Mouse (Mus musculus): ENCODE measurements around the gene Sh3gl3.
A peak's percentile ranks its signal among the peaks of the same experiment; 100 is the strongest.

The Sh3gl3 gene

DNA sequence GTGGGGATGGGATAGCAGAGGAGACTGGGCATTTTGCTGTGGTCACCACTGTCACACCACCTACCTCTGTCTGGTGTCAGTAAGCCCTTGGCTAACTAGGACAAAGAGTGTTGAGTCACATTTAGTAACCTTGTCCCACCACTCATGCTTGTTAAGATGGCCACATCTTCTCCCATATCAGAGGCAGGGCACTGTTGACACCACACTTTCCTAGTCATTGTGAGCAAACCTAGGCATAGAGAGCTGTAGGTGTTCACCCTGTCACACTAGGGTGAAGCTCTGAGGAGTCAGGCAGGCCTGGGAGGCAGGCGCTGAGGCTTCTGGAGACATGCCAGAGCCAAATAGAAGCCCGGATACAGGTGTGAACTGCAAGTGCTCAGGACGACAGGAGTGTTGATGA lies at the start of gene Sh3gl3:
Sh3gl3 (plus strand) TSS at position 301 of the 400 bp plus-strand sequence.
- DNase-seq (ENCODE audit: extremely low read depth, low read depth, low spot score), result no peak

DNA sequence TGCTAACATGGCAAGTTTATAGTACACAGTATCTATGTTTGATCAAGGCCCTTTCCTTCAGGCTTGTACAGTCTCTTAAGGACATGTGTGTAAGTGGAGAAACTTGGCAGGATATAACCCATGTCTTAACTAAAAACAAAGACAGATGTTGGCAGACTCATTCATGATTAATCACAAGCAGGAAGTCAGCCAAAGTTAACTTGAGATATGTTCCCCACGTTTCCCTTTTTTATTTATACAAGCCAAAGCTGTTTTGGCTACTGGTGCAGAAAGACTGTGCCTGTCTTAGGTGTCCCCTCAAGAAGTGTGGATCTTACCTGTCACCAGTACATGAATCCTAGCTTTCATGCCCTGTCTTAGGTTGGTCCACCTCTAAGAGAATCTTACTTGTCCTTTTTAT lies 35.4 kb upstream of the Sh3gl3 start:
- DNase-seq (ENCODE audit: extremely low read depth, low read depth, low spot score), result peak; percentile 8

DNA sequence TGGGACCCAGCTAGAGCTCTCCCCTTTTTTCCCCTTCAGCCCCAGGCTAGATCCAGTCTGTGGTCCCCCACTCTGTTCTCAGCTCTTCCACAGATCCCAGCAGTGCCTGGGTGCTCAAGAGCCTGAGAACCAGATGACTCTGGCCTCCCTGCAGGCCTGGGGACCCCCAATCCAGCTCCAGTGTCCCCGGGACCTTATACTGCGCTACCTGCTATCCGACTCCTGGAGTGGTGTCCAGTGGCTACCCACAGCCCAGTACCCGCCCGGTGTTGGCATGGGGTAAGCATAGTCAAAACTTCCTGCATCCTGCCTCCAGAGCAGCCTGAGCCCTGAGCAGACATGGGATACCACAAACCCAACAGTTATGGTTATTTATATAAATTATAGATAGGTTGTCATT lies 26.5 kb upstream of the Sh3gl3 start:
- no peak for DNase-seq (ENCODE audit: extremely low read depth, low read depth, low spot score)

DNA sequence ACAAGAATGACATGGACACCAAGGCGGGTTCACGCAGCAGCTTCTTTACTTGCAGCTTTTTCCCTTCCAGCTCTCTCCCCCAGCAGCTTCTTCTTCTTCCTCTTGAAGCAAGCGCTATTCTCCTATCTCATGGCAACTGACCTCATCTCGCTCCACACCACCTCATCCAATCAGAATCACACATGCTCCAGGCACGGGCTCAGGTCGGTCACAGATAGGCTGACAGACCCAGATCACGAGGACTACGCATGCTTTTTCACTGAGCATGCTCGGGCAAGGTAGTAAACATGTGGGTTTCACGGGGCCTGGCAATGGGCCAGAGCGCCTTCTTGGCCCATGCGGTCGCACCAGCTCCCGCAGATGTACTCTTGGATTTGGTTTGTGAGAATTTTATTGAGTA lies 9.0 kb upstream of the Sh3gl3 start:
- no peak for DNase-seq (ENCODE audit: extremely low read depth, low read depth, low spot score)

DNA sequence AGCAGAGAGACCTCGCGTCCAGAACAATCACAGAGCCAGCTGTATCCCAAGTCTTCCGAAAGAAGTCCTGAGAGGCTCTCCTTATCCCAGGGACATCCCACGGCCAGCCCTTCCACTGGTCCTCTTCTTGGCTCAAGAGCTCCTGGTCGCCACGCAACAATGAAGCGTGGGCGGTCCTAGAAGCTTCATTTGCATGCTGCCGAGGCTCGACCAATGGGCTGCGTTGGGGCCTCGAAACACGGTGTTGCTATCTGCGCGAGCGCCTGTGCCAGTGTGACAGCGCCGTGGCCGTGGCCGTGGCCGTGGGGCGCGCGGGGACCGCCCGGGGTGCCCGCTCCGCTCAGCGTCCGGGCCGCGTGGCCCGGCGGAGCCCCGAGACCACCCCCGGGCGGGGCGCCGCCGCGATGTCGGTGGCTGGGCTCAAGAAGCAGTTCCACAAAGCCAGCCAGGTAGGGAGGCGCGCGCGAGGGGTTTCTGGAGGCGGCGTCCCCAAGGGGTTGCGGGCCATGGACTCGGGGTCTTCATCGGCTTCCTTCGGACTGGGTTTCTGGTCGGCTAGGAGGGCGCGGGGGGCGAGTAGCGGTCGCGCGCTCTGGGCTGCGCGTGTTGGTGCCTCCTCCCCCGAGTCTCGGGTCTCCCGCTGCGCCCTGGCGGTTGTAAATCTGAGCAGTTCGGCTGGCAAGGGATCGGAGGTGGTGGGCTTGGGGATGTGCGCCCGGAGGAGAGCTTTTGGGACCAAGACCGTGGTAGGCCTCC lies 1.1 kb downstream of the Sh3gl3 start:
- no peak for DNase-seq (ENCODE audit: extremely low read depth, low read depth, low spot score)

DNA sequence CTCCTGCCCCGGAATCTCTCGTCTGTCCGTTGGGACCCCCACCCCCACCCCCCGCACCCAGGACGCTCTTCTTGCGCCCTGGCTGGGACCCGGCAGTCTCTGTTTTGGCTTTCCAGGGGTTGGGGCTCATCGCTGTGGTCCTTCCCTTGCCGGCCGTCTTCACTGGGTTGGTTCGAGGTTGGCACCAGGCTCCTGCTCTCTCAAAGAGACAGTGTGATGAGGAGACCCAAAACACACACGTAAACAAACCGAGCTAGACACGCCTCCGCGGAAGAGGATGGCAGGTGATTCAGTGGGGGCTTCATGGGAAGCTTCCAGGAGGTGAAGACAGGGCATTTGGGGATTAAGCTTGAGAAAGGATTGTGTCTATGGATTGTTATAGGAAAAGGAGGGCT lies 1.7 kb downstream of the Sh3gl3 start:
- DNase-seq (ENCODE audit: extremely low read depth, low read depth, low spot score), result no peak

DNA sequence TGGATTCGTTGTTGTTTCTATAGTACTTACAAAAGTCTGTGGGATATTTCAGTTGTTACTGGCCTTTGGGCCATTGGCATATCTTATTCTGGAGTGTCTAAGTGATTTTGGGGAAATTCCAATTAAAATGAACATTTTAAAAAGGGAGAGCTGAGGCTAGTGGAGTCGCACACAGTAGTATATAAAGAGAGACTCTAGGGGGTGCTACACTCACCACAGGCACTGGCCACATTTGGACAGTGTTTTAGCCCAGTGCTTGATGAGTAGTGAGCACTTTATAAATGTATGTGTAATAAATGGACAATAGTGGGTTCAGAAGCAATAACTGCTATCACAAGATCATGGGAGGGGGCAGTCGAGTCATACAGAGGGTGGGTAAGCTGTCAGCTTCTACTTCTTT lies 2.6 kb downstream of the Sh3gl3 start:
- no peak for DNase-seq (ENCODE audit: extremely low read depth, low read depth, low spot score)

DNA sequence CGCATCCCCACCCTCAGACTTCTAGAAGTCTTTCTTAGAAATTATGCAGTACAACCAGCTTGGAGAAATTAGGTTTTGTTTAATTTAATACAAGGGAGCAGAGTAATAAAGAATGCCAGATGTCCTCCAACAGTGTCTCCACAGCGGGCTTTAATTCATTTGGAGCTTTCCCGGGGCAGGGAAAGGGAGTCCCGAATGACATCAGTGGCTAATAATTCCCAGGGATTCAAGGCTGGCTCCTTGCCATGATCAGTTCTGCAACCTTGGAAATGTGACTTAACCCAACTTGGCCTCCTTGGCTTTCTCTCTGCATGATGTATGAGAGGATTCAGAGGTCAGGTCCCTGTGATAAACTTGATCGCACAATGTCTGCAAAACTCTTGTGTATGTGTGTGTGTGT lies 3.7 kb downstream of the Sh3gl3 start:
- DNase-seq (ENCODE audit: extremely low read depth, low read depth, low spot score), result no peak

DNA sequence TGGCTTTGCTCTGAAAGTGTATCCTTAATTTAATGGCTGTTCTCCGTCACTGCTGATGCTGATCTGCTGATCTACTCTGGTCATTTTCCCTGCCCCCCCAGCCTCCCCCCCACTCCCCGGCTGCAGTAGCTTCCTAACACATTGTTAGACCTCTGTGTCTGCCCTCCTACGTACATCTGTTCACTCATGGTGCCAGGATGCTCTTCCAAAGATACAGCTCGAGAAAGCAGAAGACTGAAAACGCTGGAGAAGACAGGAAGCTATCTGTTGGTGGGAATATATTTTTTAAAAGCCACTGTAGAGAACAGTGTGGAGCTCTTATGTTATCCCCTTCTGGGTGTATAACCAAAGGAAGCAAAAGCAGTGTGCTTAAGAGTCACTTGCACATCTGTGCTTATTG lies 7.3 kb downstream of the Sh3gl3 start:
- DNase-seq (ENCODE audit: extremely low read depth, low read depth, low spot score), result no peak

DNA sequence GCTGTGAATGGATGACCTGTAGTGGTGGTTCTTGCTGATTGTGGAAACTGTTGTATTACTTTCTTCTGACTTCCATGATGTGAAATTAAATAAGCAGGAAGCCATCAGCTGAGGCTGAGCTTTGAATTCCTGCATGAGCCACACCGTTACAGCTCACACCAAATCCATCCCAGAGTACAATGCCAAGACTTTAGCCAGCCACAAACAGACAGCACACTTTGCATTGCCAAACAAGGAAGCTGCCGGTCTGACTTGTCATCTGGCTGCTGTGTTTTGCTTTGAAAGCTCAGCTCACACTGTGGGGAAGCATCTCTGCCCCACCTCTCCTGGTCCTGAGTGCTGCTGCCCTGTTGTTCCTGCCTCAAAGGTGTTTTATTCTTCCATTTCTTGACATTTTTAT lies 9.1 kb downstream of the Sh3gl3 start:
- DNase-seq (ENCODE audit: extremely low read depth, low read depth, low spot score), result no peak

DNA sequence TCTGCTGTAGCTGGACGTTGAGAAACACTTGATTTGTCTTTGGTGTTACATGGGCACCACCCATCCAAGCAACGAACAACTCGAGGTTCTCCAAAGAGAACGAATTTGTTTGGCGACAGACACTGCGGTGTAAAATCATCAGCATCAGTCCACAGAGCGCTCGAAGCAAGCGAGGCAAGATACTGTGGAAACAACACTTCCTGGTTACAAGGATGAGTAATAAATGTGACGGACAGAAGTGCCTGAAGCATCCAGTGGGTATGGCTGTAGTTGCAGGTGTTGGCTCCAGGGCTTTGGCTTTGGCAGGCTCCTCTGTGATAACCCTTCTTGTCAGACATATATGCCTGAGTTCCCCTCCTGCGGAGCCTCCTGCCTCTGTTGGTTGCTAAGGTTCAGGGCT lies 18.0 kb downstream of the Sh3gl3 start:
- DNase-seq (ENCODE audit: extremely low read depth, low read depth, low spot score), result no peak

DNA sequence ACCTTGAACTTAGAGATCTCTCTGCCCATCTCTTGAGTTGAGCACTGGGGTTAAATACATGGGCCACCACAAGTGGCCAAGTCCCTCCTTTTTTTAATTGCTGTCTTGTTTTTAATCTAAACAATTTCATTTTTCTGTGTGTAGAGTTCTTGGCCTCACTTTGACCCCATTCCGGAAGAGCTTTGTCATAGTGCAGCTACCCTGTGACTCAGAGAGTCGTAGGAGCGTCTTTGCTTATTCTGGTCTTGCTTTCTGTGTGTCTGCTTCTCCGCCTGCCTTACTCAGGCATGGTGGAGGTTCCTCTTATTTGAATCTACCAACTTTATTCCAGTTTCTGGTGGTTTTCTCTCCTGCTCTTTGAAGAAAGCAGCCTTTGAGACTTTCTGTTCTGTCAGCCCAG lies 18.9 kb downstream of the Sh3gl3 start:
- DNase-seq (ENCODE audit: extremely low read depth, low read depth, low spot score), result no peak

DNA sequence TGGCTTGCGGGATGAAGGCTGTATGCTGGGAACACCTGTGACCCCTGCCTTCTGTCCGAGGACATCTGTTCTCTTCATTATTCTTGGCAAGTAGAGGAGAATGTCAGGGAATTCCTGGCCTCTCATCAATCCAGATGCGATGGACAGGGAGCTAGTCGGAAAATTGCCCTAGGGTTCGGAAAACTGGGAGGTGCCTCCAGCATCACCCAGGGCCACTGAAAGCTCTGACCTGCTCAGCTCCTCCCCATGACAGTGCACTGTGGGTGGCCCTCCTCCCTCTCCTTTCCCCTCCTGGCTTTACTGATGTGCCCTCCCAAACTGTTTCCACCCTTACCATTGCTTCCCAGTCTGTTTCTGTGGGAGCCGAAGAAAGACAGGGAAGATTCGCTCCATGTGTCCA lies 29.5 kb downstream of the Sh3gl3 start:
- DNase-seq (ENCODE audit: extremely low read depth, low read depth, low spot score), result no peak

DNA sequence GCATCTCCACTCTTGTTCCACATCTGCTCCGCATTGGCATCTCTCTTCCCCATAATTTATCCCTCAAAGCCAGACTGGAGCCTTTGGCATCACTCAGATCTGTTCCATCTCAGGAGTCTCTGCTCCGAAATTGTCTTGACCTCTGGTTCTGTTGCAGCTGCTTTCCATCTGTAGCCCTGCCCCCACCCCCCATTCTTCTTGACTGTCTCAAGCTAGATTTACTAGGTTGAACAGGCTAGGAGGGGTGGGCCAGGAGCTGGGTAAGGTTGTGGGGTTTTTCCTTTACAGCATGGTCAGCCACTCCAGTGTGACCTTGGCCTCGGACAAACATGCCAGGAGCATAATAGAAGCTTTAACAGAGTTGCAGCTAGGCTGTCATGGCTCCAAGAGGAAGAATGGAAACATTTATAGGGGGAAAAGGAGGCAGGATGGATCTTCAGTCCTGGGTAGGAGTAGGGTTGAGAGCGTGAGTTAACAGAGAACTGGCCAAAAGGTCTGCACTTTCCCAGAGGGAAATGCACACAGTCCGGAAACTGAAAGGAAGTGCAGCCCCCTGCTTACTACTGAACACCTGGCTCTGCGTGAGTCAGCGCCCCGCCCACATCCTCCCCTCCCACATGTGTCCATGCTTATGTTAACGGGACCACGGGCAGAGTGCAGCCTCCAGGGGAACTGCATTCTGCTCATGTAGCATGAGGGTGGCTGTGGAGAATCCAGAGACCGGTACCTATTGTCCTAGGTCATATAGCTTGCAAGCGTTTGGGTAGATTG lies 30.6 kb downstream of the Sh3gl3 start:
- DNase-seq (ENCODE audit: extremely low read depth, low read depth, low spot score), result no peak

DNA sequence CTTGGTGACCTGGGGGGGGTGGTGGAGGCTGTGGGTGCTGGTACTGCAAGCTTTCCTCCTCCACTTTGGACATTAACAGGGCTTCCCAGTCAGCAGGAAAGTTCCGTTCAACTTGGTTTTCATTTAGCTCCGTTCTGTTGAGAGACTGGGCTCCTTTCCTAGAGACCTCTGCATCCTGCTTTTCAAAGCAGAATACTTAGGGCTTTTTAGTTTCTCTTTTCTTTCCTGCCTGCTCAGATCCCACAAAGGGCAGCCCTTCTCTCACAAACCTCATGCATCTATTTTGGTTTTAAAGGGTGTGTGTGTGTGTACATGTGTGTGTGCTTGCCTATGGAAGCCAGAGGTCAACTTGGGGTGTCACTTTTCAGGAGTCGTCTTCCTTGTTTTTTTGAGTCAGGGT lies 31.3 kb downstream of the Sh3gl3 start:
- DNase-seq (ENCODE audit: extremely low read depth, low read depth, low spot score), result no peak

DNA sequence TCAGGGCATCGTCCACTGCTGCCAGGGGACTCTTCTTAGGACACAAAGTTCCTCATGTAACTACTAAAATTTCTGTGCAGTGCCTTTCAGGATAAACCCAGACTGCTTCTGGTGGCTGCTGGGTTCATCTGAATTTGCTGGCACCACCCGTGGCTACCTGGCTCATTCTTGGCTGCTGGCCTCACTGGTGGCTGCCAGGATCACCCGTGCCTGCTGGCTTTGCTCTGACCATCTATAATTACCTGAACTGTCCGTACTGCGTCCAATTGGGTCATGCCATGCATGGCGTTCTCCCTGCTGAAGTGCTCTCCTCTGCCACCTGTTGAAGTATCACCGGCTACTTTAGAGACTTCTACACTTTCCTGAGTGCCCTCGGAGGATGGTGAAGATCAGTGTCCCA lies 33.1 kb downstream of the Sh3gl3 start:
- DNase-seq (ENCODE audit: extremely low read depth, low read depth, low spot score), result no peak

DNA sequence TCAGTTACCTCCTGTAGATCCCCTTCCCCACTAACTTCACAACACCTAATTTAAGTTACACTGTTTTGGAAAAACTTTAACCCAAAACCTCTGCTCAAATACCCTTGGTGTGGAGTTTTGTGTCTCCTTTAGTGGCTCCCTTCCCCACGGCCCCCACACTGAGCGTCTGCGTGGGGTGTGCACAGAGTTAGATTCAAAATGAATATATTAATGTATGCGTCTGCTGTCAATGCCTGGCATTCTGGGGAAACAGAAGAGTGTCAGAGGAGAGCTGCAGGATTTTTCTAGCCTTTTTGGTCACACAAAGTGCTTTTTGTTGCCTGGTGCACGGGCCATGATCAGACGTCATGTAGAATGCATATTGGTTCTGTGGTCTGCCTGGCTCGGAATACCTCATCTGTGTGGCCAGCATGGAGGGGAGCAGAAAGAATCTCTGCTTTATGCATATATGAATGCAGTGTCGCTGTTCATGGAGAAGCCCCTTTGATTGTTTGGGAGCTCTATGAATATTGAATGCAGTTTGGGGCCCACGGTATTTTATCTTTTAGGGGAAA lies 47.8 kb downstream of the Sh3gl3 start:
- no peak for DNase-seq (ENCODE audit: extremely low read depth, low read depth, low spot score)

DNA sequence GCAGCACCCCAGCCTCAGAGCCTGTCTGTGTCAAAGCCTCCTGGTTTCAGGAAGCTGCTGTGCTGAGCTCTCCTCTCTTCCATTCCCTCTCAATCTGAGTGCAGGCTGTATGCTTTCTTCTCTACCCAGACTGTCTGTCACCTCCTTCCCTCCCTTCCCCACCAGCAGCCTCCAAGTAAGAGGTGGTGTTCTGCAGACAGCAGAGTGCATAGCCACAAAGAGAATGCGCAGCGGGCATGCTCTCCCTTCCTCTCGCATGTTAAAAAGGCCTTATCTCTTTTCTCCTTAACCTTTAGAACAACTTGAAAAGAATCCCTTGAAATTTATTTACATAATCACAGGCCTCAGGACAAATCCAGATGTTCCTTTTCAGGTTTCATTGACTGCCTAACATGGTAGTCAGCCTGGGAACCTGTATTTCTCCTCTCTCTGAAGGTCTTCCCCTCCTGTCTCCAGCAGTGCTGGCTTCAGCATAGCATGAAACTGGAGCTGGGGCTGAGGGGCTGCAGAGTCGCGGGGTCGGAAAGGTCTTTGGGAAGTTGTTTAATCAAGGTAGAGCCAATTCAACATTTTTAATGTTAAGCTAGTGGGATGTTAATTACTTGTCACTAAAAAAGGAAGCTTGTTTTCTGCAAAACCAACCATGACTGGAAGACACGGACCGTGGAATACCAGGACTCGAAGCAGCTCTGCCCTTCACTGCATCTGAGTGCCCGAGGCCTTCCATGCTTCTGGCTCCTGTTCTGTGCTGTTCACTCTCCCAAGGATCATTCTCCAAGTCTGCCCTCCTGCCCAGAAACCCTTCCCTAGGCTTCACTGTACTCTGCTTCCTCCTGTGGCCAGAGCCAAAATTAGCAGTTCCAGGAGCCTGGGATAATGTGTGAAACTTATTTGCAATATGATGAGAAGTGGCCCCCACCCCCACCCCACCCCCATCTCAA lies 50.5 kb downstream of the Sh3gl3 start:
- DNase-seq (ENCODE audit: extremely low read depth, low read depth, low spot score), result no peak

DNA sequence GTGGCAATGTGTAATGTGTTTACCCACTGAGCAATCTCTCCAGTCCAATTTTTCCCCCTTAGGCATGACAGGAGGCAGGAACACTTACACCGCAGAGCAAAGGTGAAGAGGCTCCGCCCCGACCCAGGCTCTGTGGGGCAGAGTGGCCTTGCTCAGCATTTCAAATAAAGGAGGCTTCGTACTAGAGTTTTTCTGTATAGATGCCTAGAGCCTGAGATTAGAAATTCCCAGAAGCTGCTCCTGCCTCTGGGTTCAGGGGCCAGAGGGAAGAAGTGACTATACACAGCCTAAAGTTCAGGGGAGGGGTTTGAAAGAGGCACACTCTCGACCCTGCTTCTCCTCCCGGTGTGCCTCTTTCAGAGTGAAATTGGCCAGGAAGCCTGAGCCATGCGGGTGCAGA lies 59.6 kb downstream of the Sh3gl3 start:
- no peak for DNase-seq (ENCODE audit: extremely low read depth, low read depth, low spot score)

DNA sequence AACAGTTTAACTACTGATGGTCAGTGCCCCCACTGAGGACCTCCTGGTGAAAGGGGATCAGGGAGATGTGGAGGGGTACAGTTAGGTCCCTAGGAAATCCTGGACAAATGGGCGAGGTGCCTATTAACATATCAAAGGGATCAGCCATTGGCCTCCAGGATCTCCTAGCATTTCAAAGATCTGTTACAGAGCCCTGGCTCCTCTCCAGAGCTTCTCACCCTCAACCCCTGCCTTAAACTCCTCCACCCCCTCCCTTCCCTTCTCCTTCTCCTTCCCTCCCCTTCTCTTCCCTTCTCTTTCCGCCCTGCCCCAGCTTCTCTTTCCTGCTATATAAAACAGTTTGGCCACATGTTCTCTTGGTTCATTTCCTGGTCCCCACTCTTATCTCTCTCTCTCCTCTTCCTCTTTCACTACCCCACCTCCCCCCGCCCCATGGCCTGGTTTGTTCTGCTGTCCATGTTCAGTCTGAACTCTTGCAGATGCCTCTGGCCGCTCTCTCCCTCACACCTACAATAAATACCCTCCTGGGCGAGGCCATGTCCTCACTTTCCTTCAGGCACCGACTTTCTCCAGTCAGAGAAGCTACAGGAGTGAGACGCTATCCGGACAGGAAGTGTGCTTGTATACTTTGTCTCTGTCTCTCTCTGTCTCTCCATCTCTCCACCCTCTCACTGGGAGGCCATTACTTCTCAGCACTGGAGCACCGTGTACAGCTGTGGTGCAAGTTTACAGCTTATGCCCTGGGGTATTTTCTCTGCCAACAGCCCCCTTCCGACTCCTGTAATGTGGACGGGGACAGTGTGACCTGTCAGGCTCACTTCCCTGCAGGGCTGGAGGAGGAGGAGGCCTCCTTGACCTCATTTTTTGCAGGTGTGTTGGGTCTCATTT lies 60.6 kb downstream of the Sh3gl3 start:
- DNase-seq (ENCODE audit: extremely low read depth, low read depth, low spot score), result no peak

Data from fat pad, adult 2 months (tissue).